Mouse (Mus musculus): ENCODE measurements around the gene Crim1. TPM values are rescaled to one million over a fixed set of nuclear protein-coding genes. Genes with fewer than 3 reads are reported as not detected.

Crim1 gene
- polyA plus RNA-seq (2014; fragmentation: Nextera tagmentation; extraction: Ambion mirVana): 6.1 and 9.4 TPM in 2 replicates

GRCm38 (mm10) chr17:78199626-78200560 lies at the start of gene Crim1:
Crim1 (plus strand) TSS chr17:78200248.
- WGBS: under 1% methylated on average over 61 of the region's 90 CpGs
- ATAC-seq (ENCODE audit: low FRiP score, low TSS enrichment): peak; percentile 86
- no peaks in the 10 kb centered on the region for H3K27me3 ChIP-seq (ENCODE audit: control insufficient read depth, insufficient read depth, low read length)

GRCm38 (mm10) chr17:78151479-78152282 lies 48.4 kb upstream of the Crim1 start:
- whole genome bisulfite sequencing: 88% methylated on average over 13 of the region's 13 CpGs
- Histone ChIP-seq H3K4me2 (replicated peaks; ENCODE audit: low read depth, low read length) (no peak overlapping the region), H3K27ac (ENCODE audit: low read depth, low read length) (no peak overlapping the region), H3K4me1 (ENCODE audit: control insufficient read depth, insufficient read depth, low read length) (no peaks in the 10 kb centered on the region), H3K27me3 (ENCODE audit: control insufficient read depth, insufficient read depth, low read length) (no peaks in the 10 kb centered on the region), H3K4me3 (ENCODE audit: low read length) (no peak overlapping the region), H3K9ac (ENCODE audit: low read depth, low read length) (no peak overlapping the region), H3K9me3 (ENCODE audit: control insufficient read depth, low read length) (no peaks in the 10 kb centered on the region), H3K36me3 (ENCODE audit: control insufficient read depth, insufficient read depth, low read length) (no peaks in the 10 kb centered on the region)
- ATAC-seq (ENCODE audit: low FRiP score, low TSS enrichment): no peak

More at GRCm38 (mm10) chr17:78199626-78200560, at the start of gene Crim1:
- H3K27ac ChIP-seq (ENCODE audit: low read depth, low read length): peak within 1 kb of the TSS; percentile 95
- H3K9ac ChIP-seq (ENCODE audit: low read depth, low read length): peak within 1 kb of the TSS; percentile 89
- peak within 1 kb of the TSS; percentile 80 for H3K4me3 ChIP-seq (ENCODE audit: low read length)
- peak within 1 kb of the TSS; percentile 98 for H3K4me2 ChIP-seq (replicated peaks; ENCODE audit: low read depth, low read length)
- H3K36me3 ChIP-seq (ENCODE audit: control insufficient read depth, insufficient read depth, low read length): no peaks in the 10 kb centered on the region
- H3K9me3 ChIP-seq (ENCODE audit: control insufficient read depth, low read length): no peaks in the 10 kb centered on the region
- H3K4me1 ChIP-seq (ENCODE audit: control insufficient read depth, insufficient read depth, low read length): peaks cover 9% of the 10 kb centered on the region

- Histone ChIP-seq H3K4me3 (ENCODE audit: low read length) (no peak overlapping the region), H3K4me1 (ENCODE audit: control insufficient read depth, insufficient read depth, low read length) (no peaks in the 10 kb centered on the region), H3K27me3 (ENCODE audit: control insufficient read depth, insufficient read depth, low read length) (no peaks in the 10 kb centered on the region), H3K9ac (ENCODE audit: low read depth, low read length) (no peak overlapping the region), H3K9me3 (ENCODE audit: control insufficient read depth, low read length) (no peaks in the 10 kb centered on the region), H3K4me2 (replicated peaks; ENCODE audit: low read depth, low read length) (no peak overlapping the region), H3K36me3 (ENCODE audit: control insufficient read depth, insufficient read depth, low read length) (no peaks in the 10 kb centered on the region), H3K27ac (ENCODE audit: low read depth, low read length) (no peak overlapping the region)
- WGBS: 28% methylated on average over 5 of the region's 5 CpGs
- peak; percentile 78; the same call in 1 of the 2 replicates for ATAC-seq (ENCODE audit: low FRiP score, low TSS enrichment)
Measured at GRCm38 (mm10) chr17:78163278-78163677, 36.8 kb upstream of the Crim1 start.

DNA sequence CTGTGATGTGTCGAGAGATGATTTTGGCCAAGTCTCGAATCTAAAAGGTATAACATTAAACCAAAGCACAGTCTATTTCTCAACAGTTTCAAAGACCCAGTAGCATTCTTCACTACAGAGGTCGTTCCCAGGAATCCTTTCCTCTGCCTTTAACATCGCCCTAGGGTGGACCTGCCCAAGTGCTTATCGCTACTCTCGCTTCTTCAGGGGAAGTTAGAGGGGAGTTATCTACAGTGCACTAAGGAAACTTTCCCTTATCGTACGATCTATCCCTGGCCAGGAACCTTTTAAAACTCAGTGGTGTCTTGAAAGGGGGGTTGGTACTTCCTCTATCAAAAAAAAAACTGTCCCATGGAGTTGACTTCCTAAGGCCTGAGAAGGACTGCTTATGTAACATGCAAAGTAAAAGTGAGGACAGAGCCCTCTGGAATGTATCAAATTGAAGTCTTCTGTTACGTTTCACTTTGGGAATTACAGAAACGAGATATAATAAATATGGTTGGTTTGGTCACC lies 36.3 kb upstream of the Crim1 start:
- Histone ChIP-seq H3K4me3 (ENCODE audit: low read length) (no peak overlapping the region), H3K9ac (ENCODE audit: low read depth, low read length) (no peak overlapping the region), H3K4me1 (ENCODE audit: control insufficient read depth, insufficient read depth, low read length) (no peaks in the 10 kb centered on the region), H3K27me3 (ENCODE audit: control insufficient read depth, insufficient read depth, low read length) (no peaks in the 10 kb centered on the region), H3K27ac (ENCODE audit: low read depth, low read length) (no peak overlapping the region), H3K36me3 (ENCODE audit: control insufficient read depth, insufficient read depth, low read length) (no peaks in the 10 kb centered on the region), H3K4me2 (replicated peaks; ENCODE audit: low read depth, low read length) (no peak overlapping the region), H3K9me3 (ENCODE audit: control insufficient read depth, low read length) (no peaks in the 10 kb centered on the region)
- ATAC-seq (ENCODE audit: low FRiP score, low TSS enrichment): no peak
- 84% methylated on average over 10 of the region's 10 CpGs for WGBS

DNA sequence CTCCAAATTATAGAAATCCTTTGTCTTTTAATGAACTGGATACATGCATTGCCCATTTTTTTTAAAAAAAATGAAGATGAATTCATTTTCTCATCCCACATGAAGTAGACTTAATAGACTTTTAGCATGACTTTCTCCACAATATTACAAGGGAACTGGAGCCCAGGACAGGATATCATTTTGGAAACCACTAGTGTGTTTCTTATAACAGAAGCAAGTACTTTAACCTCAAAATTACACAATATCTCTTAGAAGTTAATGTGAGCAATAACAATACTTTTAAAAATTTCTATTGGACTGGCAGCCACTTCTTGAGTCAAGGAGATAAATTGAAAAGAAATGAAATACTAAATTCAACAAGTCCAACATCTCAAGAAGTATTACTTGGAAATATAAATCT lies 34.2 kb upstream of the Crim1 start:
- no peak for ATAC-seq (ENCODE audit: low FRiP score, low TSS enrichment)
- Histone ChIP-seq H3K4me1 (ENCODE audit: control insufficient read depth, insufficient read depth, low read length) (no peaks in the 10 kb centered on the region), H3K4me3 (ENCODE audit: low read length) (no peak overlapping the region), H3K27ac (ENCODE audit: low read depth, low read length) (no peak overlapping the region), H3K9me3 (ENCODE audit: control insufficient read depth, low read length) (no peaks in the 10 kb centered on the region), H3K4me2 (replicated peaks; ENCODE audit: low read depth, low read length) (no peak overlapping the region), H3K36me3 (ENCODE audit: control insufficient read depth, insufficient read depth, low read length) (no peaks in the 10 kb centered on the region), H3K27me3 (ENCODE audit: control insufficient read depth, insufficient read depth, low read length) (no peaks in the 10 kb centered on the region), H3K9ac (ENCODE audit: low read depth, low read length) (no peak overlapping the region)

DNA sequence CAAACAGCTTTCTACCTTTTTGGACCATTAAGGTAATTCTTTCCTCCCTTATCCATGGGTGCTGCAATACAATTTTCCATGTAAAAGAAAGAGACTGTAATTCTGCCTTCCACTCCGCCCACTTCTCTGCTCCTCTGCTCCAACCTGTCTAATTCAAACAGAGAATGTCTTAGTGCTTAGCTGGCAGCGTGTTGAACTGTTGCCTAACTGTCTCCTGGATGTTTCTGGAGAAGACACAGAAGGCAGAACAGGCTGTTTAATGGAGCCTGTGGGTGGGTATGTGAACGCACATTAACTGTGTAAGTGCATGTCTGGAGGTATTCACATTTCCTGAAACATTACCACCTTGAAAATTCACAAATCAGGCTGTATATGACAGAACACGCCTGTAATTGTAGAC lies 33.5 kb upstream of the Crim1 start:
- Histone ChIP-seq H3K4me1 (ENCODE audit: control insufficient read depth, insufficient read depth, low read length) (no peaks in the 10 kb centered on the region), H3K27ac (ENCODE audit: low read depth, low read length) (no peak overlapping the region), H3K36me3 (ENCODE audit: control insufficient read depth, insufficient read depth, low read length) (no peaks in the 10 kb centered on the region), H3K27me3 (ENCODE audit: control insufficient read depth, insufficient read depth, low read length) (no peaks in the 10 kb centered on the region), H3K4me2 (replicated peaks; ENCODE audit: low read depth, low read length) (no peak overlapping the region), H3K9me3 (ENCODE audit: control insufficient read depth, low read length) (no peaks in the 10 kb centered on the region), H3K4me3 (ENCODE audit: low read length) (no peak overlapping the region), H3K9ac (ENCODE audit: low read depth, low read length) (no peak overlapping the region)
- no peak for ATAC-seq (ENCODE audit: low FRiP score, low TSS enrichment)
- 77% methylated on average over 4 of the region's 4 CpGs for WGBS

DNA sequence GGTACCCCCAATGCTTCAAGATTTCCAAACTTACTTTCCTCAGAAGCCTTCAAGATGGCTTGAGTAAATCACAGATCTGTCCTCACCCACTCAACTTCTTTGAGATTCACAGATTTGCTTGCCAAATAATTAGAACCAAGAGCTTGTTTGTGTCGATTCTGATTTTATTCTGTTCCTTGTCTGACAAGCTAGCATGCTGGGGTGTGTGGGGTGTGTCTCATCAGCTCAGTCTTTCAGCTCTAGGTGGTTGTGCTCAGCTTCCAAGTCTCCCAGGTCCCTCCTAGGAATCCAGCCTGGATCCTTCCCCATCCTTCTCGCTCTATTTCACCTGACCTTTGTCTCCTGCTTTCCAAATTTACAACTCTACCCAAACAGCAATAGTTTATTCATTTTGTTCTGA lies 27.7 kb upstream of the Crim1 start:
- WGBS: 76% methylated on average over 2 of the region's 2 CpGs
- H3K9me3 ChIP-seq (ENCODE audit: control insufficient read depth, low read length): no peaks in the 10 kb centered on the region
- no peak overlapping the region for H3K4me2 ChIP-seq (replicated peaks; ENCODE audit: low read depth, low read length)
- H3K4me1 ChIP-seq (ENCODE audit: control insufficient read depth, insufficient read depth, low read length): no peaks in the 10 kb centered on the region
- ATAC-seq (ENCODE audit: low FRiP score, low TSS enrichment): no peak
- no peak overlapping the region for H3K9ac ChIP-seq (ENCODE audit: low read depth, low read length)
- H3K36me3 ChIP-seq (ENCODE audit: control insufficient read depth, insufficient read depth, low read length): no peaks in the 10 kb centered on the region
- no peak overlapping the region for H3K4me3 ChIP-seq (ENCODE audit: low read length)
- no peak overlapping the region for H3K27ac ChIP-seq (ENCODE audit: low read depth, low read length)
- no peaks in the 10 kb centered on the region for H3K27me3 ChIP-seq (ENCODE audit: control insufficient read depth, insufficient read depth, low read length)

- Histone ChIP-seq H3K27me3 (ENCODE audit: control insufficient read depth, insufficient read depth, low read length) (no peaks in the 10 kb centered on the region), H3K27ac (ENCODE audit: low read depth, low read length) (no peak overlapping the region), H3K9ac (ENCODE audit: low read depth, low read length) (no peak overlapping the region), H3K4me1 (ENCODE audit: control insufficient read depth, insufficient read depth, low read length) (no peaks in the 10 kb centered on the region), H3K9me3 (ENCODE audit: control insufficient read depth, low read length) (no peaks in the 10 kb centered on the region), H3K36me3 (ENCODE audit: control insufficient read depth, insufficient read depth, low read length) (no peaks in the 10 kb centered on the region), H3K4me3 (ENCODE audit: low read length) (no peak overlapping the region), H3K4me2 (replicated peaks; ENCODE audit: low read depth, low read length) (no peak overlapping the region)
- no peak for ATAC-seq (ENCODE audit: low FRiP score, low TSS enrichment)
- 63% methylated on average over 6 of the region's 6 CpGs for WGBS
Measured at GRCm38 (mm10) chr17:78180766-78181165, 19.3 kb upstream of the Crim1 start.
